Mouse (Mus musculus) Patski (cell line): ENCODE data around the gene Prr29. TPM values are rescaled to one million over a fixed set of nuclear protein-coding genes. Genes with fewer than 3 reads are reported as not detected.

ENCODE experiments used
- ATAC-seq: fragments of 100-300 bp; one replicate; pipeline ENCODE4 v1.8.0; 2021
- CTCF ChIA-PET: fragments of 350-600 bp; sonication (Branson Sonifier 250); formaldehyde crosslinking; loops from one replicate; lab custom pipeline; 2022; ENCODE audit warnings: inconsistent platforms; lab: Charles Lee
- POLR2A ChIA-PET: fragments of 350-600 bp; sonication (Branson Sonifier 250); formaldehyde crosslinking; loops from one replicate; lab custom pipeline; 2022; ENCODE audit warnings: antibody characterized with exemption, inconsistent platforms; lab: Charles Lee
- DNase-seq: peaks from one replicate; pipeline ENCODE4 v3.0.0-alpha.2; 2011; ENCODE audit warnings: low read depth, low spot score
- H3K27me3 ChIP-seq: fragments of 371-371 bp; one replicate; pipeline ENCODE4 v1.5.1; 2021
- CTCF ChIP-seq: fragments of 100-300 bp; IDR thresholded peaks from one replicate; pipeline ENCODE4 v1.5.1; 2021
- in situ Hi-C: fragments of 300-500 bp; cut with MboI; formaldehyde crosslinking; loops from 3 replicates; pipeline ENCODE4 v1.11.1; 2018; ENCODE audit warnings: low pct_unique_long_range_greater_than_20kb, mixed read lengths
- polyA plus RNA-seq: library from polyadenylated mRNA; unstranded; gene quantifications from one replicate; pipeline ENCODE4 v1.2.3, GENCODE M21; 2021

The Prr29 gene
- polyA plus RNA-seq, 1 experiment from 2014 or later = not detected

- no peak for TF ChIP-seq CTCF
- ChIA-PET POLR2A (interaction anchor here (1.0 kb wide), 1 partner anchor 15 kb away, joined by 3 read pairs; no protein-coding TSS in a partner anchor), CTCF (no interaction called here)
- in situ Hi-C loops = no loop called here
- DNase-seq = no peak
- peaks cover 12% of the 10 kb centered on the region for H3K27me3 ChIP-seq
- no peak for ATAC-seq
Observed at GRCm38 (mm10) chr11:106351941-106352340, 13.3 kb upstream of the Prr29 start.

GRCm38 (mm10) chr11:106353188-106353587 is 12.1 kb upstream of the Prr29 start, which contains the start of gene Scn4a:
Gene Scn4a (minus strand): TSS chr11:106353288.
- TF ChIP-seq CTCF = no peak
- ChIA-PET CTCF (no interaction called here), POLR2A (no interaction called here)
- no peak for ATAC-seq
- in situ Hi-C loops = no loop called here
- H3K27me3 ChIP-seq = peaks cover 12% of the 10 kb centered on the region
- no peak for DNase-seq

DNA sequence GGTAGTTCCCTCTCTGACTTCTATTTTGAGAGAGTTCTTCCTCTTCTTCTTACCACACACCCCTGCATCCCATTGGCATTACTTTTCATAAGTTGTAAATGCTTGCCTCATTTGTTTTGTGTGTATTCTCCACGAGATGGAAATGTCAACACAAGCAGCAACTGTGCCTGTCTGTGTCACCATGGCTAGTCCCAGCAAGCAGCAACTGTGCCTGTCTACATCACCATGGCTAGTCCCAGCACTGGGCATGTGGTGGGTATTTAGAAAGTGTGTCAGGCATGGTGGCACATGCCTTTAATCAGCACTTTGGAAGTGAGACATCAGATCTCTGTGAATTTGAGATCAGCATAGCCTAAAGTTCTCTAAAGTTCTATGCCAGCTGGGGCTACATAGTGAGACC is 11.1 kb upstream of the Prr29 start:
- no peak for DNase-seq
- ChIA-PET CTCF (no interaction called here), POLR2A (no interaction called here)
- ATAC-seq = no peak
- peaks cover 12% of the 10 kb centered on the region for H3K27me3 ChIP-seq
- no peak for TF ChIP-seq CTCF
- in situ Hi-C loops = no loop called here

DNA sequence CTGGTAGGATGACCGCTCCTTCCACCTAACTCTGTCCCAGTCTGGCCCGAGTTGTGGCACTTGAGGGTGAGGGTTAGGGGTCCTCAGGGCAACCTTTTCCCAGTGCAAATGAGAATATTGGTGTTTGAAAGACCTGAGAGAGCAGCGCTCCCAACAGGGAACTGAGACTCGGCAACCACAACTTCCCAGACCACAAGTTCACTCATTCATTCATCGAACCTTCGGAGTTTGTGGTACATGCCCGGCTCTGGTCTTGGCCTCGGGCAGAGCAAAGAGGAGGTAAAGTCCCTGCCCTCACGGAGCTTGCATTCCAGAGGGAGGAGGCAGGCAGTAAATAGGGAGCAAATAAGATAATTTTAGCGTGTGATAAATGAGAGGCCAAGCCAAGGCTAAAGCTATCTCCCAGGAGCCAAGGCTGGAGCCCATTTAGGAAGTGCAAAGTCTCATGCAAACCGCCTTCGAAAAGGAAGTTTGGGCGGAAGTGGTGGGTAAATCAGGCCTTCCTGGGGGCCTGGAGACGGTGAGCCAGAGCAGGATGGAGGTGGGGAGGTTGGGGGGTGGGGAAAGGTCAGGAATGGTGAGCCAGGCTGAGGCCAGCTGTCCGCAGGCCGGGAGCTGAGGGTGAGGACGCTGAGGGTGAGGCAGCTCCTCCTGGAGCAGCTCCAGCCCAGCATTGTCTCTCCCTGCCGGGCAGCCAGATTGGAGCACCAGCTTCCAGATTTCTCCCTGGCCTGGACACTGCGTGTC is 9.7 kb upstream of the Prr29 start:
- TF ChIP-seq CTCF = no peak
- ATAC-seq (no peak), DNase-seq (no peak)
- H3K27me3 ChIP-seq = peaks cover 12% of the 10 kb centered on the region
- POLR2A ChIA-PET = no interaction called here
- CTCF ChIA-PET = interaction anchor here (3.2 kb wide), 1 partner anchor 11 kb away, joined by 11 read pairs; no protein-coding TSS in a partner anchor
- in situ Hi-C loops = no loop called here

GRCm38 (mm10) chr11:106359350-106359749 is 5.9 kb upstream of the Prr29 start:
- in situ Hi-C loops = no loop called here
- peaks cover 8% of the 10 kb centered on the region for H3K27me3 ChIP-seq
- DNase-seq (no peak), ATAC-seq (no peak)
- TF ChIP-seq CTCF = no peak
- CTCF ChIA-PET = interaction anchor here (1.1 to 1.3 kb wide), 2 partner anchors 30 to 34 kb away, joined by 3 read pairs; no protein-coding TSS in a partner anchor
- POLR2A ChIA-PET = no interaction called here

DNA sequence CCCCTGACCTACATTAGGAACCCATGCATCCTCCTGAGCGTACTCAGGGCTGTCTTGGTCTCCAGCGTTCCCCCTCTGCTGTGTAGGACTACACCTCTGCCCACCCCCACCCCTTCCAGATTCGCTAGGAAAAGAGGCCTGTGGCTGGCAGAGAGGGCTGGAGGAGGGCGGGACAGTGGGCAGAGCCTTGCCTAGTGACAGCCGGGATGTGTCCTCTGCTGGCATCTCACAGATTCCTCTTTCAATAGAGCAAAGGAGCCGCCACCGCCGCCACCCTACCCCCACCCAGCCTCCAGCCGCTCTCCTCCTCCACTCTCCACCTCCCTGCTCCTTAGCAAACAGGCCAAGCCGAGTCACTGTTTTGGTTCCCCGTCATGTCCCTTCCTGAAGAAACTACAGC is 560 bp upstream of the Prr29 start:
- in situ Hi-C loops = no loop called here
- CTCF ChIA-PET = interaction anchor here (2.0 kb wide), 1 partner anchor 60 kb away, joined by 5 read pairs; no protein-coding TSS in a partner anchor
- POLR2A ChIA-PET = no interaction called here
- no peak for TF ChIP-seq CTCF
- H3K27me3 ChIP-seq = peaks cover 12% of the 10 kb centered on the region
- DNase-seq (no peak), ATAC-seq (no peak)

DNA sequence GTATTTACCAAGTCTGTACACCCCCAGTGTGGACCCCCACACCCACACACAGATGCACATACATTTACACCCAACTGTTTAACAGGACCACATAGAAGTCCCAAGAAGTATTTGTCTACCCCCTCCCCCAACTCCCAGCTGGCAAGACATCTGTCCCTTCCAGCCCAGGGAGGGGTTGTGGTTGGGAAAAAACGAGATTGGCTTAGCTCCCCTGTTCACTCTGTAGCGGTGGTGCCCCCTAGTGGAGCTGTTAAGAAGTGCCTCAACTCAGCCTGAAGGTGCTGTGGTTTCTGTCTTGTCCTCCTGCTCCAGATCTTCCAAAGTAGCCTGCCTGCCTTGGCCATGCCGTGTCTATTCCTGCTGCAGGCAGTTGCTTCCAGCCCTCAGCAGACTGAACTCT is 1.0 kb downstream of the Prr29 start:
- in situ Hi-C loops = no loop called here
- peak; percentile 91 for TF ChIP-seq CTCF
- POLR2A ChIA-PET = interaction anchor here (0.7 to 1.0 kb wide), 2 partner anchors 14 to 93 kb away, joined by 3 read pairs; no protein-coding TSS in a partner anchor
- DNase-seq = peak; percentile 2
- H3K27me3 ChIP-seq = peaks cover 12% of the 10 kb centered on the region
- CTCF ChIA-PET = interaction anchor here (0.6 to 2.2 kb wide), 11 partner anchors 10 to 110 kb away, joined by 3 to 11 read pairs (median 4); partner anchors contain the start of gene Cd79b
- peak; percentile 35 for ATAC-seq

- POLR2A ChIA-PET = no interaction called here
- TF ChIP-seq CTCF = no peak
- DNase-seq = no peak
- H3K27me3 ChIP-seq = peaks cover 18% of the 10 kb centered on the region
- no peak for ATAC-seq
- in situ Hi-C loops = no loop called here
- CTCF ChIA-PET = no interaction called here
Observed at GRCm38 (mm10) chr11:106373998-106374397, 8.7 kb downstream of the Prr29 start.

GRCm38 (mm10) chr11:106374559-106374958 is 9.3 kb downstream of the Prr29 start:
- DNase-seq (no peak), ATAC-seq (no peak)
- peaks cover 19% of the 10 kb centered on the region for H3K27me3 ChIP-seq
- in situ Hi-C loops = no loop called here
- POLR2A ChIA-PET = no interaction called here
- CTCF ChIA-PET = no interaction called here
- TF ChIP-seq CTCF = no peak

- no peak for ATAC-seq
- in situ Hi-C loops = no loop called here
Observed at GRCm38 (mm10) chr11:106374979-106375378, 9.7 kb downstream of the Prr29 start.

GRCm38 (mm10) chr11:106381011-106381410 is 15.7 kb downstream of the Prr29 start:
- DNase-seq (no peak), ATAC-seq (no peak)
- TF ChIP-seq CTCF = no peak
- peaks cover 16% of the 10 kb centered on the region for H3K27me3 ChIP-seq
- ChIA-PET CTCF (interaction anchor here (1.4 to 1.5 kb wide), 3 partner anchors 10 to 78 kb away, joined by 3 read pairs; no protein-coding TSS in a partner anchor), POLR2A (no interaction called here)
- in situ Hi-C loops = no loop called here

More at GRCm38 (mm10) chr11:106374979-106375378, 9.7 kb downstream of the Prr29 start:
- CTCF ChIA-PET = no interaction called here
- peaks cover 19% of the 10 kb centered on the region for H3K27me3 ChIP-seq
- DNase-seq = no peak
- POLR2A ChIA-PET = no interaction called here
- TF ChIP-seq CTCF = no peak
